Mouse (Mus musculus) layer of hippocampus, adult 2 months (tissue): ENCODE measurements around the gene Lgr6. TPM values are rescaled to one million over a fixed set of nuclear protein-coding genes. Genes with fewer than 3 reads are reported as not detected.

Source experiments
- DNase-seq, 2 experiments: peaks; one replicate each; pipeline ENCODE4 v3.0.0; 2022; ENCODE audit warnings: low spot score in 2 of 2
- H3K27ac ChIP-seq: fragments of 200-600 bp; 2 replicates; pipeline ENCODE4 v1.8.1; 2022
- H3K4me3 ChIP-seq: fragments of 200-600 bp; 2 replicates; pipeline ENCODE4 v1.8.1; 2022; ENCODE audit warnings: mild to moderate bottlenecking
- CTCF ChIP-seq: fragments of 200-600 bp; conservative IDR thresholded peaks from 2 replicates; pipeline ENCODE4 v1.8.1; 2022; ENCODE audit warnings: antibody characterized with exemption, mild to moderate bottlenecking, moderate library complexity
- long read RNA-seq, 2 experiments: library from polyadenylated mRNA; stranded (forward); transcript quantifications; one replicate each; pipeline ENCODE4 v2.0.0; 2021; ENCODE audit warnings: borderline mapping rate in 2 of 2
- total RNA-seq, 2 experiments: library from RNA; stranded (reverse); gene quantifications; 2 replicates each; pipeline ENCODE4 v1.2.3; 2021

Lgr6 gene
- 1 to 10 TPM; 2.4 TPM for total RNA-seq
- long read RNA-seq, experiment 1, full-length matches to known transcripts, result 1 of 4 reads
- long read RNA-seq, experiment 1, partial matches to known transcripts, result 1 of 4 reads
- long read RNA-seq, experiment 1, other reads (novel, unspliced or antisense), result 2 of 4 reads
- long read RNA-seq, experiment 2, partial matches to known transcripts, result 0 of 2 reads
- long read RNA-seq, experiment 2, other reads (novel, unspliced or antisense), result 2 of 2 reads

- Histone ChIP-seq H3K27ac (no peak within 1 kb of the TSS), H3K4me3 (peak within 1 kb of the TSS; percentile 23)
- no peak for DNase-seq
- TF ChIP-seq CTCF, result no peak
Observed at GRCm38 (mm10) chr1:135105124-135105523, at the start of gene Lgr6. Lgr6 (minus strand) TSS chr1:135105276.

- peak overlapping the region; percentile 93 for H3K27ac ChIP-seq
- peak; percentile 77 to 89 for DNase-seq
- H3K4me3 ChIP-seq, result peak overlapping the region; percentile 55
- TF ChIP-seq CTCF, result peak; percentile 97
Observed at GRCm38 (mm10) chr1:135154411-135154959, 49.4 kb upstream of the Lgr6 start.

- TF ChIP-seq CTCF, result no peak
Observed at GRCm38 (mm10) chr1:135154011-135154410, 48.9 kb upstream of the Lgr6 start.

GRCm38 (mm10) chr1:135148996-135149395 is 43.9 kb upstream of the Lgr6 start:
- TF ChIP-seq CTCF, result no peak
- no peak for DNase-seq
- peak overlapping the region; percentile 99 for H3K27ac ChIP-seq
- H3K4me3 ChIP-seq, result peak overlapping the region; percentile 98

More at GRCm38 (mm10) chr1:135154011-135154410, 48.9 kb upstream of the Lgr6 start:
- H3K27ac ChIP-seq, result peak overlapping the region; percentile 93
- no peak for DNase-seq
- peak overlapping the region; percentile 55; the same call in 1 of the 2 replicates for H3K4me3 ChIP-seq

- Histone ChIP-seq H3K4me3 (peak overlapping the region; percentile 98), H3K27ac (peak overlapping the region; percentile 99)
- no peak for TF ChIP-seq CTCF
- no peak for DNase-seq
Observed at GRCm38 (mm10) chr1:135148476-135148875, 43.4 kb upstream of the Lgr6 start.

GRCm38 (mm10) chr1:135147702-135148058 is 42.6 kb upstream of the Lgr6 start:
- no peak for DNase-seq
- Histone ChIP-seq H3K4me3 (peak overlapping the region; percentile 98), H3K27ac (peak overlapping the region; percentile 99)
- no peak for TF ChIP-seq CTCF

GRCm38 (mm10) chr1:135146946-135147701 is 42.0 kb upstream of the Lgr6 start:
- TF ChIP-seq CTCF, result no peak
- Histone ChIP-seq H3K4me3 (peak overlapping the region; percentile 98), H3K27ac (peak overlapping the region; percentile 99)
- DNase-seq, result peak; percentile 71 to 79

- TF ChIP-seq CTCF, result no peak
- H3K4me3 ChIP-seq, result peak within 1 kb of the TSS; percentile 98
- peak; percentile 85 to 89 for DNase-seq
- H3K27ac ChIP-seq, result peak within 1 kb of the TSS; percentile 99
Observed at GRCm38 (mm10) chr1:135146077-135146945, 41.2 kb upstream of the Lgr6 start, which contains the start of gene Arl8a. Arl8a (plus strand) TSS chr1:135146824.

- Histone ChIP-seq H3K4me3 (no peak overlapping the region), H3K27ac (no peak overlapping the region)
- DNase-seq, result no peak
- no peak for TF ChIP-seq CTCF
Observed at GRCm38 (mm10) chr1:135143940-135144339, 38.9 kb upstream of the Lgr6 start.

GRCm38 (mm10) chr1:135142452-135142851 is 37.4 kb upstream of the Lgr6 start:
- TF ChIP-seq CTCF, result no peak
- no peak for DNase-seq
- H3K27ac ChIP-seq, result no peak overlapping the region
- H3K4me3 ChIP-seq, result no peak overlapping the region

GRCm38 (mm10) chr1:135139906-135140305 is 34.8 kb upstream of the Lgr6 start:
- TF ChIP-seq CTCF, result no peak
- no peak for DNase-seq
- no peak overlapping the region for H3K4me3 ChIP-seq
- H3K27ac ChIP-seq, result no peak overlapping the region

GRCm38 (mm10) chr1:135136500-135136899 is 31.4 kb upstream of the Lgr6 start:
- peak; percentile 92 for TF ChIP-seq CTCF
- Histone ChIP-seq H3K4me3 (no peak overlapping the region), H3K27ac (no peak overlapping the region)
- DNase-seq, result peak; percentile 55 to 74
